Mouse (Mus musculus): ENCODE measurements at regions not wholly inside any gene's neighbourhood (a gene's known extent, or its start where the extent isn't known, plus 50 kb on each side); places are given as distances from the start of the nearest gene placed in this dataset.
A peak's percentile ranks its signal among the peaks of the same experiment; 100 is the strongest.

- TF ChIP-seq JUND (conservative IDR thresholded peaks at IDR 0.05; ENCODE audit: low read depth, low read length) (peak; percentile 83), CHD1 (IDR thresholded peaks at IDR 0.05; ENCODE audit: low read depth, low read length) (no peak), POLR2AphosphoS2 (IDR thresholded peaks at IDR 0.05; ENCODE audit: low read depth, low read length) (no peak), ETS1 (conservative IDR thresholded peaks at IDR 0.05; ENCODE audit: low read depth, low read length) (peak; percentile 28; the same call in 1 of the 2 replicates), CHD2 (IDR thresholded peaks at IDR 0.05; ENCODE audit: low read length) (no peak), TBP (conservative IDR thresholded peaks at IDR 0.05; ENCODE audit: low read depth, low read length) (no peak)
These were observed 212.3 kb downstream of the Eepd1 start (continued) for GRCm38 (mm10) chr9:25693632-25694031.

GRCm38 (mm10) chr9:25695018-25695417 lies 213.7 kb downstream of the Eepd1 start:
- H3K4me2 ChIP-seq (ENCODE audit: insufficient read depth, low read depth, poor library complexity, severe bottlenecking): no peak overlapping the region
- H3K9me3 ChIP-seq (replicated peaks; ENCODE audit: low read length): no peaks in the 10 kb centered on the region
- H3K27ac ChIP-seq (ENCODE audit: insufficient read depth, low read depth): no peak overlapping the region
- dilution Hi-C loops (cut with MboI; ENCODE audit: extremely low pct_ligation_motif_present, extremely low pct_unique_long_range_greater_than_20kb, low sequenced_read_pairs): no loop called here
- no peaks in the 10 kb centered on the region for H3K36me3 ChIP-seq (replicated peaks in 1 of 2; ENCODE audit: control insufficient read depth in 1 of 2, insufficient read depth in 1 of 2, low read length in 1 of 2)
- no peak for TF ChIP-seq MAFK (IDR thresholded peaks at IDR 0.05; ENCODE audit: insufficient replicate concordance, low read length)
- no peak for TF ChIP-seq MEF2A (IDR thresholded peaks at IDR 0.05; ENCODE audit: borderline replicate concordance, low read depth, low read length)
- no peak for TF ChIP-seq JUN (IDR thresholded peaks at IDR 0.05; ENCODE audit: insufficient read depth, low read depth, low read length)
- no peak for TF ChIP-seq SIN3A (IDR thresholded peaks at IDR 0.05; ENCODE audit: low read length)
- no peak for TF ChIP-seq ZKSCAN1 (IDR thresholded peaks at IDR 0.05; ENCODE audit: borderline replicate concordance, low read depth, low read length)
- TF ChIP-seq NELFE (IDR thresholded peaks at IDR 0.05; ENCODE audit: low read depth, low read length): no peak
- TF ChIP-seq MAX (IDR thresholded peaks at IDR 0.05; ENCODE audit: low read length): no peak
- no peak for TF ChIP-seq NRF1 (IDR thresholded peaks at IDR 0.05; ENCODE audit: low read depth, low read length)
- TF ChIP-seq IRF4 (IDR thresholded peaks at IDR 0.05; ENCODE audit: low read depth, low read length): no peak
- no peak for TF ChIP-seq BHLHE40 (IDR thresholded peaks at IDR 0.05; ENCODE audit: low read depth, low read length)
- no peak for TF ChIP-seq UBTF (IDR thresholded peaks at IDR 0.05; ENCODE audit: low read depth, low read length)
- TF ChIP-seq JUND (conservative IDR thresholded peaks at IDR 0.05; ENCODE audit: low read depth, low read length): no peak
- no peak for TF ChIP-seq USF1 (IDR thresholded peaks at IDR 0.05; ENCODE audit: low read depth, low read length)
- no peak for TF ChIP-seq MXI1 (IDR thresholded peaks at IDR 0.05; ENCODE audit: low read depth, low read length)
- no peak for TF ChIP-seq CTCF (conservative IDR thresholded peaks at IDR 0.05 in 1 of 2, IDR thresholded peaks at IDR 0.05 in 1 of 2; ENCODE audit: low read depth in 2 of 2, low read length in 2 of 2)
- TF ChIP-seq ZMIZ1 (IDR thresholded peaks at IDR 0.05; ENCODE audit: low read depth, low read length): no peak
- 0 out of 4 replicates have a peak, but pooled peaks cover 0 to 4% of the 10 kb centered on the region in 2 experiments for H3K4me1 ChIP-seq (ENCODE audit: control insufficient read depth in 1 of 2, insufficient read depth in 2 of 2)
- H3K27me3 ChIP-seq (replicated peaks): no peaks in the 10 kb centered on the region
- DNase-seq (ENCODE audit: extremely low read depth): no peak
- H3K79me2 ChIP-seq (replicated peaks; ENCODE audit: control insufficient read depth, extremely low read depth, insufficient read depth, poor library complexity, severe bottlenecking): no peaks in the 10 kb centered on the region
- in situ Hi-C loops (cut with MboI; ENCODE audit: low pct_ligation_motif_present, low pct_unique_long_range_greater_than_20kb, low sequenced_read_pairs): loop anchor here (25.0 kb wide), 2 partner anchors 417 to 1067 kb away; no protein-coding TSS in a partner anchor
- H3K4me3 ChIP-seq (replicated peaks in 1 of 3; ENCODE audit: low read depth in 2 of 3, low read length in 2 of 3, poor library complexity in 1 of 3): no peak overlapping the region
- H3K9ac ChIP-seq (ENCODE audit: insufficient read depth, low read depth): no peak overlapping the region

Measured in CH12.LX (cell line).